Mouse (Mus musculus): ENCODE measurements around the gene Ccdc93. TPM values are rescaled to one million over a fixed set of nuclear protein-coding genes. Genes with fewer than 3 reads are reported as not detected.

Gene Ccdc93
- total RNA-seq, 1 experiment from 2014 or later = 21.5 TPM

DNA sequence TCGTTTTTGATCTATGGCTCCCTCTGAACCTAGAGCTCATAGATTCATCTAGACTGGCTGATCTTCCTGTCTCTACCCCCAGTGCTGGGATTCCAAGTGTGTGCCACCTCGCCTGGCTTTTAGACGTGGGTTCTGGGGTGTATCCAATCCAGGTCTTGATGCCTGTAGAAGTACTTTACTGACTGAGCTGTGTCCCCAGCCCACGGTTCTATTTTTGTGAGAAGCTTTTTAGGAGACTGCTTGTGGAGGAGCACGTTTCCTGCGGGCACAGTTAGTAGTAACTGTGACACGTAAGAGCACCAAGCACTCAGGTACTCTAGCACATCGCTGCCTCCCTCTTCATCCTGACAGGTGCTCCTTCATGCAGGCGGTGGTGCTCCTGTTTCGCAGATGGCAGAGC lies 16.4 kb downstream of the Ccdc93 start:
- no peak for DNase-seq

GRCm38 (mm10) chr1:121448166-121448565 lies 17.3 kb downstream of the Ccdc93 start:
- DNase-seq = peak; percentile 73

DNA sequence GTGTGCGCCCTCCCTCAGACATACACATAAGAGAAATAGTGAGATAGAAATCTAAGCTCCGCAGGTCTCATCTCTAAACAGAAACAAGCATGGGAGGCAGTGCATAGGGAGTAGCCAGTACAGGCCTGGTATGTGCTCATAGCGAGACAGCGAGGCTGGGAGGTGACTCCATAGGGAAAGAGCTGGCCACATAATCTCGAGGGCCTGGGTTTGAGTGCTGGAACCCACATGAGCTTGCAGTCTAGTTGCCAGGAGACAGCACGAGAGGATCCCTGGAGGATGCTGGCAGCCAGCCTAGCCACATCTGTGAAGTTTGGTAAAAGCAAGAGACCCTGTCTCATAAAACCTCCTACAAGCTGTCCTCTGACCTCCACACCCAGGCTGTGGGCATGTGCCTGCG lies 20.2 kb downstream of the Ccdc93 start:
- no peak for DNase-seq

- no peak for DNase-seq
Observed at GRCm38 (mm10) chr1:121452498-121452897, 21.6 kb downstream of the Ccdc93 start.

GRCm38 (mm10) chr1:121453053-121453452 lies 22.2 kb downstream of the Ccdc93 start:
- DNase-seq = no peak

DNA sequence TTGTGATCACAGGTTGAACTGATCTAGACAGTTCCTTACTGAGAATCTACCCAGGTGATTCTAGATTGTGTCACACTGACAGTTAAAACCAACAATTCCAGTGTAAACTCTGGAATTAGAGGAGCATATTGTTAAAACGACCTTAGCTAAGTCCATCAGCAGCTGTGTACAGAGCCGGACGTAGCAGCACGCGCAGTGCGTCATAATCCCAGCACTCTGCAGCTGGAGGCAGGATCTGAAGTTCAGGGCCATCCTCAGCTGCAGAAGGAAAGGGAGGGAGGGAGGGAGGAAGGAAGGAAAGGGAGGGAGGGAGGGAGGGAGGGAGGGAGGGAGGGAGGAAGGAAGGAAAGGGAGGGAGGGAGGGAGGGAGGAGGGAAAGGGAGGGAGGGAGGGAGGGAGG lies 24.1 kb downstream of the Ccdc93 start:
- DNase-seq = peak; percentile 64

GRCm38 (mm10) chr1:121460077-121460476 lies 29.2 kb downstream of the Ccdc93 start:
- DNase-seq = peak; percentile 18

- no peak for DNase-seq
Observed at GRCm38 (mm10) chr1:121461895-121462294, 31.0 kb downstream of the Ccdc93 start.

DNA sequence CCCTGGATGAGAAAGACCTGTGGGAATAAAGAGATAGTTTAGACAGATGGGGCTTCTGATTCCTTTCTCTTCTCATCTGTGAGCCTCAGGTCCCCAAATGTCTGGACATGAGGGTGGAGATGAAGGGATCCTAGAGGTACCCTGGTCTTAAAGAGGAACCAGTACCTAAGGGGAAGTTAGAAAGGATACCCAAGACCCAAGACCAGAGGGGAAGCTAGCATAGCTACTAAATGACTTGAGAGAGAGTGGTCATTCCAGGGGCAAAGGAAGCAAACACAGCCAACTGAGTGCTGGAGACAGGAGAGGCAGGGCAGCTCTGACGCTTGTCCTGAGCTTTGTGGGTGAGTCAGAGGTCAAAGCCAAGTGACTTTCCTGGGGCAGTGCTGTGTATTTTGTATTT lies 31.8 kb downstream of the Ccdc93 start:
- no peak for DNase-seq

DNA sequence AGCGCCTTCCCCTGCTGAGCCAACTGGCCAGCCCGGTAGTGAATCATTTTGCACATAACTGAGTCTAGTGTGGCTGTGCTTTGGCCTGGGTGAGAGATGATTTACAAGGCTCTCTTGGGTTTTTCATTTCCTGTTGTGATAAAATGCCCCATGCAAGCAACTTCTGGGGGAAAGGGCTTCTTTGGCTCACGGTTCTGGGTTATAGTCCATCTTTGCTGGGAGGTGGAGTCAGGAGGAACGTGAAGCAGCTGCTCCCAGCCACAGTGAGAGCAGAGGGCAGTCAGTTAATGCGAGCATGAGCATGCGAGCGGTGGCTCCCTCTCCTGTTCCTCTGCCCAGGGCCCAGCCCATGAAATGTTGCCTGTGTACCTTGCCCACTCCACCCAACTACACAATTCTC lies 33.0 kb downstream of the Ccdc93 start:
- no peak for DNase-seq

GRCm38 (mm10) chr1:121466276-121466675 lies 35.4 kb downstream of the Ccdc93 start:
- DNase-seq = peak; percentile 66

DNA sequence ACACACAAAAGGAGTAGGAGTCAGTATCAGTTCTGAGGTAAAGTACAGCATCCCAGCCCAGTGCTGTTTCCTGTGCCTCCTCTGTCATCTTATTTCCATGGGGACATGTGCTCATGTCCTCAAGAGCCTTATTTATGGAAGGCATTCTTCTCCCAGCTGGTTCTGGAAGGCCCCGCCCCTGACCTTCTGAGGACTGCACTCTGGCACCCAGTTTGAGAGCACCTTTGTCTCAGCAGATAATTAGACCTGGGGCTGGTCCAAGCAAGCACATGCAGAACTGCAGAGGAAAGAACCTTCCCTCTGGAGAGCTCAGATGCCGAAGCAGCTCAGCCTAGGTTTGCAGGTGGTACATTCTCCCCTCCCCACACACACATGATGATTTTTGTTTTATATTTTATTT lies 37.4 kb downstream of the Ccdc93 start:
- no peak for DNase-seq

DNA sequence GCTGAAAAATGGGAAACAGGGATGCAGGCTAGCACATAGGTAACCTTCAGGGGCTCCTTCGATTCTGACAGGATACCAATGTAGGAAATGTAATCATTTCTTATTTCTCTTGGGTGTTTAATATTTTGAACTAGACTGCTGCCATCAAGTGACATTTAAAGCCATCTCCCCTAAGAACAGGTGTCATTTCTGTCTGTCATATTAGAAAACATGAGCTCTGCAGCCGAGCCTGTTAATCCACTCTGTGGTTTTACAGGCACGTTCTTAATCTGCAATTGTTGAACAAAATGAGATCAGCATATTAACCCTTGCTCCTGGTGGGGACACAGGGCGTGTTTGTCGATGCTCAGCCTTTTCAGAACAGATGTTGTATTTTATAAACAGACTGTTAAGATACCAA lies 40.7 kb downstream of the Ccdc93 start:
- DNase-seq = no peak

GRCm38 (mm10) chr1:121477716-121478115 lies 46.9 kb downstream of the Ccdc93 start:
- no peak for DNase-seq

DNA sequence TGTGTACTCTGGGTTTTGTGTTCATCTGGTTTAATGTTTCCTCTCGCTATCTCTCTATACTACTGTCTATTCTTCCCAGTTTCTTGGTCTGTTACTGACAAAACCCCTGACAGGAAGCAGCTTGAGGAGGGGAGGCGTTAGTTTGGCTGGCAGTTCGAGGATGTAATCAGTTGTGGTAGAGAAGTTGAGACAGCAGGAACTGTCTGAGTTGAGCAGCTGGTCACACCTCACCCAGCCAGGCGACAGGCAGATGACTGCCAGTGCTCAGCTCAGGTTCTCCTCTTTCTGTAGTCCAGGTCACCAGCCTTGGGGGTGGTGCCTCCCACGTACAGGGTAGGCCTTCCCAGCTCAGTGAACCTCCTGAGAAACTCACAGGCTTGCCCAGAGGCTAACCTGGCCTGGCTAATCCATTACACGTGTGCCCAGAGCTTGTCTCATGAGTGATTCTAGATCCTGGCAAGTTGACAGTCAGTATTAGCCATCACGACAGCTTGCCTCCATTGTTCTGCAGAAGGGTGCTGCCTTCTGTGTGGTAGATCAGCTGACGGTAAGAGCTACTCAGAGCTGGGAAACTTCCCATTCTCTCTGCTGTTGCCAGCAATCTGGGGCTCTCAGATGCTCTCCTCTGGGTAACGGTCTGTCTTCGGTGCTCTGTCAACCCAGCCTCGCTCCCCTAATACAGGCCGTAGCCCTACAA lies 47.6 kb downstream of the Ccdc93 start:
- no peak for DNase-seq

DNA sequence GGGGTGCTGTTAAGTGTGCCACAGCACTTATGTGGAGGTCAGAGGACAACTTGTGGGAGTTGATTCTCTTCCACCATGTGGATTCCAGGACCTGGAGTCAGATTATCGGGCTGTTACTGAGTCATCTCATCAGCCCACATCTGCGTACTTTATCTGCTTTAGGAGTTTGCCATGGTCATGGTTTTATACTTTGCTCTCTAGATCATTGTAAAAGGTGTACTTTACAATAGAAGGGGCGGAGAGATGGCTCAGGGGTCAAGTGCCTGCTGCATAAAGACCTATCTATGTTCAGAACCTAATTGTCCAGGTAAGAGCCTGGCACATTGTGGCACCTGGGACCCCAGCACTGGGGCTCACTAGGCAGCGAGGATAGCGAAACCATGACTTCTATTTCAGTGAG lies 48.6 kb downstream of the Ccdc93 start:
- DNase-seq = no peak

DNA sequence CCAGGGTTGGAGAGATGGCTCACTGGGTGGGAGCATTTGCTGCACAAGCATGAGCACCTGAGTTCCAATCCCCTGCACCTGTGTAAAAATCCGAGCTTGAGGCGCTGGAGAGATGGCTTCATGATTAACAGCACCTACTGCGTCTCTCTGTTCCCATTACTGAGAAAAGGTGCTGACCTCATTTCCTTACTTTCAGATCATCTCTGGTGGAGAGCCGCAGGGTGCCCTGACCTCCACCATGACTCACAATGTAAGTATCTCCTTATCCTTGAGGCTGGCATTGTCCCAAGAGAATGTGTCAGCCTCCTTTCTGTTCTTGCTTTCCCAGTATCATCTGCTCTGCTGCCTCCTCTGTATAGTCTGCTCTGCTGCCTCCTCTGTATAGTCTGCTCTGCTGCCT lies 52.2 kb downstream of the Ccdc93 start:
- peak; percentile 76 for DNase-seq

- no peak for DNase-seq
Observed at GRCm38 (mm10) chr1:121486803-121487202, 56.0 kb downstream of the Ccdc93 start.

DNA sequence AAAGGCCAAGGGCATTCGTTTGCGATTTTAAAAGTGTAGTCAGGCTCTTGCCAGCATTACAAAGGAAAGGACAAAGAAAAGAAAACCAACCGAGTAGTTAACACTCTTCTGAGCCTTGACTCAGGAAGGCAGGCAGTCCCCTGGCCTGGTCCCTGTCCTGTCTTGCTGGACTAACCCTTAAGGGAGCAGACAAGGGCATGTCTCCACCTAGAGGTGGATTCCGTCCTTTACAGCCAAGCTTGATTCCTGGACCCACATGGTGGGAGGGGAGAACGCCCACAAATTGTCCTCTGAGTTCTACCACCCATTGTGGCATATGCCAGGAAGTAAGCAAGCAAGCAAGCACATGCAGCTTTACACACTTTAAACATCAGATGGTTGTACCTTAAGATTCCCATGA lies 59.4 kb downstream of the Ccdc93 start:
- peak; percentile 63 for DNase-seq

DNA sequence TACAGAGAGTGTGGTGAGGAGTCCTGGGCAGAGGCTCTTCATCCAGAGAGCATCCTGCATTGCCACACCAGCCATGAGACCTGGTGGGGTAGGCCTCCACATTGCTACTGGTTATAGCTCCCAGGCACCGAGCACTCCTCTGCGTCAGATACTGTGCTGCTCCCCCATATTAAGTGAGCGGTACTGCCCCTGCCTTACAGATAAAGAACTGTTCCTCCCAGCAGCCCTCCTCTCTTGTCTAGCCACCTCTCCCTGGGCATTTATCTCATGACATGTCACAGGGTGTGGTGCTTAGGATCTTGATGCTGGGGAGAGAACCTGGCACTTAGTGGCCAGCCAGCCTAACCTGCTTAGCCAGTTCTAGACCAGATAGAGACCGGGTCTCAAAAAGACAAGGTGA lies 66.2 kb downstream of the Ccdc93 start:
- no peak for DNase-seq

DNA sequence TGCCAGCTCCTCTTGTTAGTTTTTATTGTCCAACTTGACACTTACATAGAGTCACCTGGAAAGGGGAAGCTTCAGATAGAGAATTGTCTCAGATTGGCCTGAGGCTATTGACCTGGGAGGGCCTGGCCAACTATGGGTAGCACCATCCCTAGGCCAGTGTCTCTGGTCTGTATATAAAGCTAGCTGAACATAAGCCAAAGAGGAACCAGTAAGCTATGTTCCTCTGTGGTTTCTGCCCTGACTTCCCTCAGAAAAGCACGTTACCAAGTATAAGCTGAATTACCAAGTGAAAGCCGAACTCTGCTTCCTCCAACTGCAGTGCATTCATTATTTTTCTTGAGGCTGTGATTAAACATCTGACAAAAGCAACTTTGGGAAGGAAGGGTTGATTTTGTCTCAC lies 77.9 kb downstream of the Ccdc93 start:
- DNase-seq = no peak

DNA sequence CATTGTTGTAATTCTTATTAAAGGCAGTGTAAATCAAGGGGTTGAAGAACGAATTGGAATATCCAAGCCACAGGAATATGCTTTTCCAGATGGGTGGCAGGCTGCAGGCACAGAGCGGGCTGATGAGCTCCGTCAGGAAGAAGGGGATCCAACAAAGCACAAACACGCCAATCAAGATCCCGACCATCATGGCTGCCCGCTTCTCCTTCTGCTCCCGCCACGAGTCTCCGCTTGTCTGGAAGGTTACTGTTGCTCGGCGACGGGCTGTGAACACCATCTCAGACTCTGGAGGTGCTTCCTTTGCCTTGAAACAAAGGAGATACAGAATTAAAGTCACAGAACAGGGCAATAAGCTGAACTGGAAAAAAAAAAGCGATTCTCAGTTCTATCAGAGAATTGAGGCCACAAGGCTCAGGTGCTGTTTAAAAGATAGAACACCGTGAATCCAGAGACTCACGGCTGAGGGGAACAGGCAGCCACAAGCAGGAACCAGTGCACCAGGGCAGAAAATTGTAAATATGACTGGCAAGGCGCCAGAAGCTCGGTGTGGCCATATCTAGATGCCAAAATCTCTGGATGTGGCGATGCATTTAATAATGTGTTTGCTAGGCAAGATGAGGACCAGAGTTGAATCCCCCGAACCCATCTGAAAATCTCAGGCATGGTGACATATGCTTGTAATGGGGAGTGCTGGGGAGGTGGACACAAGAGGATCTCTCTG lies 79.7 kb downstream of the Ccdc93 start:
- DNase-seq = no peak

GRCm38 (mm10) chr1:121511186-121511585 lies 80.3 kb downstream of the Ccdc93 start:
- no peak for DNase-seq

DNA sequence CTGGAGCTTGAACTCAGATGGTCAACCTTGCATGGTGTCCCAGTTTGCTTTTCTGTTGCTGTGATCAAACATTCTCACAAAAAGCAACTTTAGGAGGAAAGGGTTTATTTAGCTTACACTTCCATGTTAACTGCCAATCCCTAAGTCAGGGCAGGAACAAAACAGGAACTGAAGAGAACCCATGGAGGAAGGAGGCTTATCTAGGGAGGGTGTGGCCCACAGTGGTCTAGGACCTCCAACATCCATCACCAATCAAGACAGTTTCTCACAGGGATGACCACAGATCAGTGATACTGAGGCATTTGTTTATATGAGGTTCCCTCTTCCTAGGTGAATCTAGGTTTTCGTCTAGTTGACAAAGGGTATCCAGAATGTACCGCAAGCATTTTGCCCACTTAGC lies 81.1 kb downstream of the Ccdc93 start:
- DNase-seq = no peak
